Mouse (Mus musculus): Measurements from ENCODE around the gene Cpe. TPM values are rescaled to one million over a fixed set of nuclear protein-coding genes. Genes with fewer than 3 reads are reported as not detected.

The Cpe gene
- polyA plus RNA-seq, 2 experiments, result 1.2 to 2.2 TPM

DNA sequence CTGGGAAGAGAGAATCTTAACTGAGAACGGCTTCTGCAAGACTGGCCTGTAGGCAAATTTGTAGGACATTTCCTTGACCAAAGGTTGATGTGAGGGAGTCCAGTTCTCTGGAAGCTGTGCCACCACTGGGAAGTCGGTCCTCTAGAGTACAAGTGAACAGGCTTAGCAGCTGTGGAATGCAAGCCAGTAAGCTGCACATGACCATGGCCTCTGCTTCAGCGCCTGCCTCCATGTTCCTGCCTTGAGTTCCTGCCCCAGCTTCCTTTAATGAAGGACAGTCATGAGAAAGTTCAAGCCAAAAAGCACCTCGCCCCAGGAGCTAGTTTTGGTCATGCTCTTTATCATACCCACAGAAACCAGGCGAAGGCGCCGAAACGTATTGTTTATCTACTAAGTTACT is 73.2 kb downstream of the Cpe start:
- Histone ChIP-seq H3K27me3 (ENCODE audit: control insufficient read depth, insufficient read depth, low read length) (no peaks in the 10 kb centered on the region), H3K27ac (no peak overlapping the region), H3K4me2 (ENCODE audit: low read depth) (no peak overlapping the region), H3K9ac (replicated peaks) (no peak overlapping the region), H3K4me1 (replicated peaks; ENCODE audit: control insufficient read depth in 2 of 2, insufficient read depth in 2 of 2, low read length in 1 of 2) (peaks cover 0 to 4% of the 10 kb centered on the region in 2 experiments; a peak in 1 of 4 replicates), H3K9me3 (ENCODE audit: control insufficient read depth, low read length) (no peaks in the 10 kb centered on the region), H3K36me3 (replicated peaks; ENCODE audit: control insufficient read depth, insufficient read depth, low read depth) (no peaks in the 10 kb centered on the region), H3K4me3 (ENCODE audit: insufficient read depth in 1 of 2, low read depth in 2 of 2, low read length in 2 of 2) (no peak overlapping the region)
- DNase-seq (ENCODE audit: low read depth in 3 of 3, low spot score in 3 of 3) (no peak), ATAC-seq (ENCODE audit: insufficient read depth) (no peak)
- 53% methylated on average over 8 of the region's 8 CpGs for WGBS (ENCODE audit: insufficient replicate concordance)
- TF ChIP-seq CTCF (IDR thresholded peaks at IDR 0.05; ENCODE audit: low read depth) (no peak), EP300 (IDR thresholded peaks at IDR 0.05; ENCODE audit: low read depth) (no peak)

GRCm38 (mm10) chr8:64618618-64619017 is 74.2 kb downstream of the Cpe start:
- Histone ChIP-seq H3K4me2 (ENCODE audit: low read depth) (no peak overlapping the region), H3K36me3 (replicated peaks; ENCODE audit: control insufficient read depth, insufficient read depth, low read depth) (no peaks in the 10 kb centered on the region), H3K4me1 (replicated peaks; ENCODE audit: control insufficient read depth in 2 of 2, insufficient read depth in 2 of 2, low read length in 1 of 2) (peaks cover 0 to 4% of the 10 kb centered on the region in 2 experiments; a peak in 1 of 4 replicates), H3K4me3 (ENCODE audit: insufficient read depth in 1 of 2, low read depth in 2 of 2, low read length in 2 of 2) (no peak overlapping the region), H3K27me3 (ENCODE audit: control insufficient read depth, insufficient read depth, low read length) (no peaks in the 10 kb centered on the region), H3K9me3 (ENCODE audit: control insufficient read depth, low read length) (no peaks in the 10 kb centered on the region), H3K9ac (replicated peaks) (no peak overlapping the region), H3K27ac (no peak overlapping the region)
- ATAC-seq (ENCODE audit: insufficient read depth) (no peak), DNase-seq (ENCODE audit: low read depth in 3 of 3, low spot score in 3 of 3) (peak in 2 of 3 experiments; percentile 7 to 16)
- 44% methylated on average over 11 of the region's 11 CpGs for WGBS (ENCODE audit: insufficient replicate concordance)
- peak; percentile 82 for TF ChIP-seq CTCF (IDR thresholded peaks at IDR 0.05; ENCODE audit: low read depth)
- TF ChIP-seq EP300 (IDR thresholded peaks at IDR 0.05; ENCODE audit: low read depth), result no peak

- Histone ChIP-seq H3K4me1 (replicated peaks; ENCODE audit: control insufficient read depth in 2 of 2, insufficient read depth in 2 of 2, low read length in 1 of 2) (peaks cover 0 to 4% of the 10 kb centered on the region in 2 experiments; a peak in 1 of 4 replicates), H3K9ac (replicated peaks) (no peak overlapping the region), H3K9me3 (ENCODE audit: control insufficient read depth, low read length) (no peaks in the 10 kb centered on the region), H3K36me3 (replicated peaks; ENCODE audit: control insufficient read depth, insufficient read depth, low read depth) (no peaks in the 10 kb centered on the region), H3K4me3 (ENCODE audit: insufficient read depth in 1 of 2, low read depth in 2 of 2, low read length in 2 of 2) (no peak overlapping the region), H3K27ac (no peak overlapping the region), H3K27me3 (ENCODE audit: control insufficient read depth, insufficient read depth, low read length) (no peaks in the 10 kb centered on the region), H3K4me2 (ENCODE audit: low read depth) (no peak overlapping the region)
- TF ChIP-seq CTCF (IDR thresholded peaks at IDR 0.05; ENCODE audit: low read depth) (no peak), EP300 (IDR thresholded peaks at IDR 0.05; ENCODE audit: low read depth) (no peak)
- ATAC-seq (ENCODE audit: insufficient read depth) (0 out of 2 replicates have a peak, but pooled peaks have one; percentile 31), DNase-seq (ENCODE audit: low read depth in 3 of 3, low spot score in 3 of 3) (no peak)
- WGBS (ENCODE audit: insufficient replicate concordance), result 61% methylated on average over 3 of the region's 3 CpGs
Measured at GRCm38 (mm10) chr8:64616566-64616965, 76.3 kb downstream of the Cpe start.

DNA sequence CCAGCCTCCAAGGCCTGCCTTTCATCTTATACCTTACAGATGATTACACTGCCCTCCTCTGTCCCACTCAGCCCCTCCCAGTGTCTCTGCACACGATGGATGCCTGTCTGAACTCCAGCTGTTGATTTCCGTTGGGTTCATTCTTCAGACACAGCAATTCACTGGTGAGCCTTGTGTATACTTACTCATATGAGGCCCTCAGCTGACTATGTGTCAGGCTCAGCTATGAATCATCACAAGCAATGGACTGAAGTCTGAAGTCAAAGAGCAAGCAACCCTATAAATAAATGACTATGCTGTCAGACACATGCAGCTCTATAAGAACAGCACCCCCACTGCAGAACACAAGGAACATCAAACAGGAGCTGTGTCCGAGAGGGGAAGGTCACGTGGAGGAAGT is 77.4 kb downstream of the Cpe start:
- H3K27me3 ChIP-seq (ENCODE audit: control insufficient read depth, insufficient read depth, low read length), result no peaks in the 10 kb centered on the region
- no peak overlapping the region for H3K4me2 ChIP-seq (ENCODE audit: low read depth)
- ATAC-seq (ENCODE audit: insufficient read depth) (no peak), DNase-seq (ENCODE audit: low read depth in 3 of 3, low spot score in 3 of 3) (no peak)
- TF ChIP-seq EP300 (IDR thresholded peaks at IDR 0.05; ENCODE audit: low read depth) (no peak), CTCF (IDR thresholded peaks at IDR 0.05; ENCODE audit: low read depth) (no peak)
- no peaks in the 10 kb centered on the region for H3K9me3 ChIP-seq (ENCODE audit: control insufficient read depth, low read length)
- 41% methylated on average over 4 of the region's 4 CpGs for WGBS (ENCODE audit: insufficient replicate concordance)
- no peaks in the 10 kb centered on the region for H3K36me3 ChIP-seq (replicated peaks; ENCODE audit: control insufficient read depth, insufficient read depth, low read depth)
- H3K27ac ChIP-seq, result no peak overlapping the region
- H3K4me1 ChIP-seq (replicated peaks; ENCODE audit: control insufficient read depth in 2 of 2, insufficient read depth in 2 of 2, low read length in 1 of 2), result peaks cover 0 to 2% of the 10 kb centered on the region in 2 experiments; a peak in 1 of 4 replicates
- no peak overlapping the region for H3K4me3 ChIP-seq (ENCODE audit: insufficient read depth in 1 of 2, low read depth in 2 of 2, low read length in 2 of 2)
- no peak overlapping the region for H3K9ac ChIP-seq (replicated peaks)

DNA sequence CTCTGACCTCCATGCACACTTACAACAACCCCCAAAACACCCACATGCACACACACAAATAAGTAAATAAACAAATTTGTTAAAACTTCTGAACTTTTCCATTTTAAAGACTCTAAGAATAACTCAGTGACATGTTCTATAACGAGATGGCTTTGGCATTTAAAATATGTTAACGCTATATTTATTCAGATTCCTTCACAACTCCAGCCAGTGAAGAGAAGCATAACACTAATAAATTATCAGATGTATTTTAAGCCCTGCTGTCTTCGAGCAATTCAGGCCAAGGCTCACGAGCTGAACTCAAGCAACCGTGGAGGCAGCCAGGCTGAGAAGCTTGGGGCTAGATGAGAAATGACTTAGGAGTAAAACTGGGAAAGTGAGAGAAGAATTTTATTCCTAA is 79.2 kb downstream of the Cpe start:
- WGBS (ENCODE audit: insufficient replicate concordance), result 61% methylated on average over 5 of the region's 5 CpGs
- DNase-seq (ENCODE audit: low read depth in 3 of 3, low spot score in 3 of 3), result no peak
- no peak overlapping the region for H3K4me2 ChIP-seq (ENCODE audit: low read depth)

More for the DNA sequence above, 79.2 kb downstream of the Cpe start:
- H3K27ac ChIP-seq, result no peak overlapping the region
- H3K27me3 ChIP-seq (ENCODE audit: control insufficient read depth, insufficient read depth, low read length), result no peaks in the 10 kb centered on the region
- no peaks in the 10 kb centered on the region for H3K36me3 ChIP-seq (replicated peaks; ENCODE audit: control insufficient read depth, insufficient read depth, low read depth)
- no peak overlapping the region for H3K9ac ChIP-seq (replicated peaks)
- ATAC-seq (ENCODE audit: insufficient read depth), result no peak
- no peaks in the 10 kb centered on the region for H3K9me3 ChIP-seq (ENCODE audit: control insufficient read depth, low read length)
- H3K4me1 ChIP-seq (replicated peaks; ENCODE audit: control insufficient read depth in 2 of 2, insufficient read depth in 2 of 2, low read length in 1 of 2), result no peaks in the 10 kb centered on the region
- TF ChIP-seq CTCF (IDR thresholded peaks at IDR 0.05; ENCODE audit: low read depth), result no peak
- no peak for TF ChIP-seq EP300 (IDR thresholded peaks at IDR 0.05; ENCODE audit: low read depth)
- no peak overlapping the region for H3K4me3 ChIP-seq (ENCODE audit: insufficient read depth in 1 of 2, low read depth in 2 of 2, low read length in 2 of 2)

All from liver, embryonic 14.5 days (tissue).